Mouse (Mus musculus) myocyte (in vitro differentiated cells): ENCODE measurements around the gene Tpcn2. TPM values are rescaled to one million over a fixed set of nuclear protein-coding genes. Genes with fewer than 3 reads are reported as not detected.

Experiments
- H3K27me3 ChIP-seq: one replicate; pipeline ENCODE4 v1.6.1; 2011; ENCODE audit not compliant: control insufficient read depth, insufficient read depth, insufficient read length
- H3K36me3 ChIP-seq: one replicate; pipeline ENCODE4 v1.6.1; 2011; ENCODE audit not compliant: control insufficient read depth, insufficient read depth
- H3K4me2 ChIP-seq: one replicate; pipeline ENCODE4 v1.6.1; 2011; ENCODE audit warnings: low read depth, control low read depth
- H3K4me3 ChIP-seq: one replicate; pipeline ENCODE4 v1.5.1; 2011; ENCODE audit warnings: mild to moderate bottlenecking, control low read depth, moderate library complexity
- H3K79me2 ChIP-seq: one replicate; pipeline ENCODE4 v1.6.1; 2011; ENCODE audit not compliant: control insufficient read depth, insufficient read depth
- H3ac ChIP-seq: one replicate; pipeline ENCODE4 v1.6.1; 2011; ENCODE audit not compliant: control insufficient read depth, insufficient read length
- CEBPB ChIP-seq: IDR thresholded peaks from 2 replicates; pipeline ENCODE4 v1.6.1; 2011; ENCODE audit warnings: mild to moderate bottlenecking, moderate library complexity; ENCODE audit not compliant: poor library complexity, insufficient read depth, severe bottlenecking
- E2F4 ChIP-seq: IDR thresholded peaks from one replicate; pipeline ENCODE4 v1.6.1; 2011; ENCODE audit warnings: mild to moderate bottlenecking, control low read depth, moderate library complexity; ENCODE audit not compliant: insufficient read depth
- MAX ChIP-seq: IDR thresholded peaks from one replicate; pipeline ENCODE4 v1.6.1; 2011; ENCODE audit warnings: low read depth, mild to moderate bottlenecking, control low read depth
- MYOD1 ChIP-seq, 3 experiments: IDR thresholded peaks; one replicate each; pipeline ENCODE4 v1.6.1; 2011; ENCODE audit warnings: control low read depth in 2 of 3, low read depth in 2 of 3, mild to moderate bottlenecking in 2 of 3, moderate library complexity in 1 of 3; ENCODE audit not compliant: insufficient read length in 2 of 3, control insufficient read depth in 1 of 3
- MYOG ChIP-seq, 3 experiments: IDR thresholded peaks; one replicate each; pipeline ENCODE4 v1.6.1; 2011; ENCODE audit warnings: control low read depth in 2 of 3, low read depth in 2 of 3, mild to moderate bottlenecking in 2 of 3; ENCODE audit not compliant: insufficient read length in 2 of 3, control insufficient read depth in 1 of 3, insufficient read depth in 1 of 3
- POLR2A ChIP-seq: IDR thresholded peaks from one replicate; pipeline ENCODE4 v1.6.1; 2011; ENCODE audit warnings: low read depth, mild to moderate bottlenecking, control low read depth, moderate library complexity; ENCODE audit not compliant: insufficient read length
- POLR2AphosphoS2 ChIP-seq: IDR thresholded peaks from one replicate; pipeline ENCODE4 v1.6.1; 2011; ENCODE audit warnings: low read depth, control low read depth; ENCODE audit not compliant: insufficient read length
- REST ChIP-seq: IDR thresholded peaks from one replicate; pipeline ENCODE4 v1.6.1; 2011; ENCODE audit warnings: mild to moderate bottlenecking, control low read depth, moderate library complexity; ENCODE audit not compliant: insufficient read depth, insufficient read length
- SRF ChIP-seq: IDR thresholded peaks from one replicate; pipeline ENCODE4 v1.6.1; 2011; ENCODE audit warnings: low read depth; ENCODE audit not compliant: control insufficient read depth, insufficient read length
- TCF12 ChIP-seq: IDR thresholded peaks from one replicate; pipeline ENCODE4 v1.6.1; 2011; ENCODE audit warnings: mild to moderate bottlenecking, control low read depth; ENCODE audit not compliant: poor library complexity, insufficient read depth, severe bottlenecking
- TCF3 ChIP-seq: IDR thresholded peaks from one replicate; pipeline ENCODE4 v1.6.1; 2011; ENCODE audit warnings: low read depth, control low read depth; ENCODE audit not compliant: insufficient read length
- USF1 ChIP-seq: IDR thresholded peaks from one replicate; pipeline ENCODE4 v1.6.1; 2011; ENCODE audit warnings: low read depth, mild to moderate bottlenecking, control low read depth, moderate library complexity
- polyA plus RNA-seq: library from polyadenylated mRNA; unstranded; fragments of >200 nt; fragmentation: generic; extraction: Trizol; gene quantifications from one replicate; pipeline ENCODE4 v1.2.1, GENCODE M21; 2012; ENCODE audit warnings: missing spikeins

Tpcn2 gene
- polyA plus RNA-seq, 1 experiment, result 4.4 TPM

DNA sequence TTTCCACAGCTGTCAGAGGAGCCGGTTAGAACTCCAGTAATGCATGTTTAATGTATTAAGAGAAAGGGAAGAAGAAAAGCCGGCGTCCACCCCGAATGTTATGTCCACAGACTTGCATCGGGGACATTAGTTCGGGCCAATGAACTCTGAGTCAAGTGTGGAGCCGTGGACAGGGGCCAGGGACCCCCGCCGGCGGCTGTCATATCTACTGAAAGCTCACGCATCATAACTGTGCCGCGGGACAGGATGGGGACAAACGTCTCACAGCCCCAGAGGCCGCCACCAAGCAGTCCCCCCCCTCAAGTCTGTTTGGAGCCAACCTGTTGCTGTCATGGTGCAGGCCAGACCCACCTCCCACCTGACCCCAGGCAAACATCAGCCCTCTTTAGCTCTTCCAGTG is 110.2 kb downstream of the Tpcn2 start:
- TF ChIP-seq E2F4 (no peak), TCF12 (no peak), POLR2A (no peak), MAX (no peak), POLR2AphosphoS2 (no peak)
- no peak overlapping the region for H3ac ChIP-seq
- peaks cover 6% of the 10 kb centered on the region for H3K27me3 ChIP-seq
- H3K79me2 ChIP-seq, result no peaks in the 10 kb centered on the region
- no peak overlapping the region for H3K4me3 ChIP-seq
- H3K36me3 ChIP-seq, result no peaks in the 10 kb centered on the region
- no peak overlapping the region for H3K4me2 ChIP-seq

- TF ChIP-seq POLR2A (no peak), CEBPB (no peak), USF1 (no peak), MAX (no peak), MYOD1 (IDR thresholded peaks at IDR 0.05; ENCODE audit: control insufficient read depth in 1 of 3, insufficient read length in 2 of 3, low read depth in 2 of 3) (no peak), MYOG (IDR thresholded peaks at IDR 0.05; ENCODE audit: control insufficient read depth in 1 of 3, insufficient read depth in 1 of 3, insufficient read length in 2 of 3, low read depth in 2 of 3) (no peak), SRF (no peak)
- Histone ChIP-seq H3K79me2 (no peaks in the 10 kb centered on the region), H3K4me3 (no peak overlapping the region), H3K36me3 (no peaks in the 10 kb centered on the region), H3ac (no peak overlapping the region), H3K27me3 (peaks cover 9% of the 10 kb centered on the region), H3K4me2 (no peak overlapping the region)
These were observed 110.7 kb downstream of the Tpcn2 start for GRCm38 (mm10) chr7:145173116-145173515.

- peaks cover 11% of the 10 kb centered on the region for H3K27me3 ChIP-seq
- H3ac ChIP-seq, result no peak overlapping the region
- H3K4me2 ChIP-seq, result no peak overlapping the region
- no peak for TF ChIP-seq REST
- no peaks in the 10 kb centered on the region for H3K36me3 ChIP-seq
- no peak overlapping the region for H3K4me3 ChIP-seq
- H3K79me2 ChIP-seq, result no peaks in the 10 kb centered on the region
These were observed 114.1 kb downstream of the Tpcn2 start for GRCm38 (mm10) chr7:145169703-145170102.

- TF ChIP-seq TCF12 (no peak), CEBPB (no peak), POLR2A (no peak), E2F4 (no peak), USF1 (no peak), REST (no peak), POLR2AphosphoS2 (no peak), MYOG (IDR thresholded peaks at IDR 0.05; ENCODE audit: control insufficient read depth in 1 of 3, insufficient read depth in 1 of 3, insufficient read length in 2 of 3, low read depth in 2 of 3) (no peak), MYOD1 (IDR thresholded peaks at IDR 0.05; ENCODE audit: control insufficient read depth in 1 of 3, insufficient read length in 2 of 3, low read depth in 2 of 3) (no peak), TCF3 (no peak), MAX (no peak), SRF (no peak)
- no peaks in the 10 kb centered on the region for H3K36me3 ChIP-seq
- H3K4me2 ChIP-seq, result no peak overlapping the region
- H3K4me3 ChIP-seq, result no peak overlapping the region
- no peak overlapping the region for H3ac ChIP-seq
- no peaks in the 10 kb centered on the region for H3K79me2 ChIP-seq
- no peaks in the 10 kb centered on the region for H3K27me3 ChIP-seq
These were observed 124.2 kb downstream of the Tpcn2 start for GRCm38 (mm10) chr7:145159283-145160240.

DNA sequence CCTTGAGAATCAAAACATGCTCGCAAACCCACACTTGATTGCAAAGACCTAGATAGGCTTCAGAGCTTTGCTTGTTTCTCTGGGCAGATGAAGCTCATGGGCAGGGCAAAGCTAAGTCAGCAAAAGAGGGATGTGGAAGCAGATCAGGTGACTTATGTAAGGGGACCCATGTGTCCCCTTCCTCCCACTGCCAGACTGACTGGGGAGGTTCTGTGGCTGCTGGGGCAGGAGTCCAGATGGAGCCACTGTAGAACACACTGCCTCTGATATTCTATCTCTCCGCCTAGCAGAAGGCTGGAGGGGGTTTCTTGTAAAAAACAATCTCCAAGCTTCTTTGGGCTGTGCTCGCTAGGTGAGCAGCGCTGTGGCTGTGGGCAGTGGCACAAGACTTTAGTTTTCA is 128.1 kb downstream of the Tpcn2 start:
- H3K36me3 ChIP-seq, result no peaks in the 10 kb centered on the region
- H3K79me2 ChIP-seq, result no peaks in the 10 kb centered on the region
- H3K4me2 ChIP-seq, result no peak overlapping the region
- no peak for TF ChIP-seq TCF12
- TF ChIP-seq POLR2A, result no peak
- TF ChIP-seq E2F4, result no peak
- TF ChIP-seq SRF, result no peak
- no peak for TF ChIP-seq POLR2AphosphoS2
- no peak for TF ChIP-seq MYOG (IDR thresholded peaks at IDR 0.05; ENCODE audit: control insufficient read depth in 1 of 3, insufficient read depth in 1 of 3, insufficient read length in 2 of 3, low read depth in 2 of 3)
- no peak for TF ChIP-seq MAX
- no peak for TF ChIP-seq CEBPB
- no peak for TF ChIP-seq REST
- TF ChIP-seq TCF3, result no peak
- no peak for TF ChIP-seq MYOD1 (IDR thresholded peaks at IDR 0.05; ENCODE audit: control insufficient read depth in 1 of 3, insufficient read length in 2 of 3, low read depth in 2 of 3)
- no peak for TF ChIP-seq USF1
- H3K4me3 ChIP-seq, result no peak overlapping the region
- H3K27me3 ChIP-seq, result no peaks in the 10 kb centered on the region
- H3ac ChIP-seq, result no peak overlapping the region
